25 mouse cellular contexts compared by ENCODE assay signal in genomic region chr14:58783201-58783600, GRCm38 (mm10).
DNase-seq lines count a peak whose midpoint lies in the region; ATAC-seq and TF ChIP-seq lines count a peak whose summit lies in the region.
"Had no signal": no experiment of that assay in that cellular context is flagged by ENCODE, and none has a peak within 500 bp of the region (broad histone marks: within the 10 kb centered on the region; RNA-seq: fewer than 3 reads in every experiment).

No protein-coding gene starts in this region.

- ATAC-seq in kidney, embryonic 15.5 days (replicated peaks; ENCODE audit: low FRiP score): no peak
- ATAC-seq: activated CD4-positive, CD25-positive, alpha-beta regulatory T cell, adult 4 months; CD4-positive, CD25-positive, alpha-beta regulatory T cell, adult 4 months; forebrain, embryonic 15.5 days; intestine, postnatal 0 days had no signal

- 61% methylated on average over 1 of the region's 1 CpGs for WGBS in kidney, embryonic 15.5 days
- 15% methylated on average over 1 of the region's 1 CpGs for WGBS in lung, adult 2 months

- H3K4me3 ChIP-seq in kidney, embryonic 15.5 days (replicated peaks): no peak overlapping the region
- no peak overlapping the region for H3K4me3 ChIP-seq in brown adipose tissue, adult 24 weeks (ENCODE audit: insufficient read depth, low read depth, low read length)
- no peak overlapping the region for H3K4me3 ChIP-seq in lung, adult 2 months (replicated peaks; ENCODE audit: extremely low read depth, low read depth, low read length)
- H3K4me3 ChIP-seq: embryonic facial prominence, embryonic 12.5 days; erythroblast, embryonic 14.5 days; forebrain, embryonic 12.5 days; forebrain, embryonic 15.5 days; heart, embryonic 12.5 days; heart, embryonic 15.5 days; hindbrain, embryonic 12.5 days; hindbrain, embryonic 15.5 days had no signal

- H3K4me1 ChIP-seq in kidney, embryonic 15.5 days: 0 out of 2 replicates have a peak, but pooled peaks cover 2% of the 10 kb centered on the region
- H3K4me1 ChIP-seq in brown adipose tissue, adult 24 weeks (ENCODE audit: control insufficient read depth, insufficient read depth, insufficient read length, low read length): peaks cover 12% of the 10 kb centered on the region; the same call in 1 of the 2 replicates
- no peaks in the 10 kb centered on the region; the same call in 1 of the 2 replicates for H3K4me1 ChIP-seq in lung, adult 2 months (ENCODE audit: control insufficient read depth, insufficient read depth, low read length)
- H3K4me1 ChIP-seq: forebrain, embryonic 12.5 days; hindbrain, embryonic 12.5 days; hindbrain, embryonic 15.5 days had no signal

- H3K27me3 ChIP-seq in kidney, embryonic 15.5 days: no peaks in the 10 kb centered on the region
- H3K27me3 ChIP-seq: embryonic facial prominence, embryonic 12.5 days; forebrain, embryonic 12.5 days; forebrain, embryonic 15.5 days; heart, embryonic 12.5 days; heart, embryonic 15.5 days; hindbrain, embryonic 12.5 days; hindbrain, embryonic 15.5 days had no signal

- H3K9me3 ChIP-seq in kidney, embryonic 15.5 days (replicated peaks): no peaks in the 10 kb centered on the region
- H3K9me3 ChIP-seq: embryonic facial prominence, embryonic 12.5 days; forebrain, embryonic 12.5 days; forebrain, embryonic 15.5 days; heart, embryonic 12.5 days; heart, embryonic 15.5 days; hindbrain, embryonic 12.5 days; hindbrain, embryonic 15.5 days had no signal

- H3K27ac ChIP-seq in kidney, embryonic 15.5 days: no peak overlapping the region
- peak overlapping the region; percentile 48 for H3K27ac ChIP-seq in brown adipose tissue, adult 24 weeks (replicated peaks; ENCODE audit: low read depth, low read length)
- H3K27ac ChIP-seq: embryonic facial prominence, embryonic 12.5 days; forebrain, embryonic 12.5 days; forebrain, embryonic 15.5 days; heart, embryonic 15.5 days; hindbrain, embryonic 12.5 days; hindbrain, embryonic 15.5 days had no signal

- H3K4me2 ChIP-seq in kidney, embryonic 15.5 days: no peak overlapping the region
- H3K4me2 ChIP-seq: embryonic facial prominence, embryonic 12.5 days; forebrain, embryonic 12.5 days; forebrain, embryonic 15.5 days; heart, embryonic 12.5 days; heart, embryonic 15.5 days; hindbrain, embryonic 12.5 days; hindbrain, embryonic 15.5 days had no signal

- TF ChIP-seq CTCF in lung, adult 2 months (IDR thresholded peaks at IDR 0.05; ENCODE audit: insufficient read depth, low read length): no peak

- intact Hi-C loops in heart, postnatal 14 days (cut with DNase I): no loop called here

- H3K36me3 ChIP-seq in kidney, embryonic 15.5 days: no peaks in the 10 kb centered on the region
- H3K36me3 ChIP-seq: embryonic facial prominence, embryonic 12.5 days; forebrain, embryonic 12.5 days; forebrain, embryonic 15.5 days; heart, embryonic 12.5 days; heart, embryonic 15.5 days; hindbrain, embryonic 12.5 days; hindbrain, embryonic 15.5 days had no signal

- TF ChIP-seq POLR2A in lung, adult 2 months (IDR thresholded peaks at IDR 0.05; ENCODE audit: borderline replicate concordance, extremely low read depth, low read depth, low read length): no peak

- peak; percentile 90 for DNase-seq in heart, adult 11 months
- no peak for DNase-seq in heart, postnatal 14 days
- DNase-seq in kidney, adult 9 months: peak; percentile 15
- DNase-seq in lung, adult 2 months: no peak
- DNase-seq: adrenal gland, adult 8-10 months; adrenal gland, postnatal 25 days; cerebellum, adult 18-20 months; cerebellum, adult 9-10 months; cerebellum, postnatal 14 days; gastrocnemius, postnatal 10 days; gastrocnemius, postnatal 36 days; heart, postnatal 10 days had no signal

- no peak overlapping the region for H3K9ac ChIP-seq in kidney, embryonic 15.5 days
- H3K9ac ChIP-seq: embryonic facial prominence, embryonic 12.5 days; forebrain, embryonic 12.5 days; forebrain, embryonic 15.5 days; heart, embryonic 12.5 days; heart, embryonic 15.5 days; hindbrain, embryonic 12.5 days; hindbrain, embryonic 15.5 days had no signal

Comparison
In these comparisons a context has a peak if more than half of its experiments do, and no peak if none do; other contexts are left out.
1. DNase-seq: peak in heart, adult 11 months (single experiment) and kidney, adult 9 months (single experiment); none in heart, postnatal 14 days (0 of 2) and lung, adult 2 months (single experiment).